Mouse (Mus musculus): ENCODE measurements around the gene Hoxa9.

Hoxa9 gene

DNA sequence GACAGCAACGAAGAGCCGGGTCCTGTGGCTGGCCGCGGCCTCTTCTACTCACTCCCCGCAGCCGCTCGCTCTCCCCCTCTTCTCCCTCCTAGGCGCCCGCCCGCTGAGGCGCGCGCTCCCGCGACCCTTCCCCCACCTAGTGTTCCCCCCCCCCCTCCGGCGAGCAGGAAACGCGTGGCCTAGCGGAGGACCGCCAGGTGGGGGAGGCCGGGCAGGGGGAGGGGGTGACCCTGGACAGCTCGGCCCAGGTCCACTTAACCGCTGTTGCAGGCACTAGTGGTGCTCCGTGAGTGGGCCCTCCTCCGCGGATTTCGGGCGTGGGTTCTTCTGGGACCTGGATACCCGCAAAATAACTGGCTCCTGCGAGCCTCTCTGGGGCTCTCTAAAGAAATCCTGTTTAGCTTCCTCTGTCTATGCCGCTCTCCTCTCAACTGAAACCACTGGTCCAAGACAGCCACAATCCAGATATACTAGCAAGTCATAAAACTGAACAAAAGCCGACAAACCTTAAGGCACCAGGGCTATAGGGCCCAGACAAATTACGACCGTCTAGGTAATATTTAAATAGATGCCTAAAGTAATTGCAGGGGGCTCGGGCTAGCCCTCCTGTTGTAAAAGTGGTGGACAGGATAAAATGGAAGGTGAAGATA is at the start of gene Hoxa9:
Hoxa9 (minus strand) TSS at position 574 of the 650 bp plus-strand sequence.
- no peak for TF ChIP-seq GATA4 (IDR thresholded peaks at IDR 0.05; ENCODE audit: insufficient replicate concordance, low read length)

DNA sequence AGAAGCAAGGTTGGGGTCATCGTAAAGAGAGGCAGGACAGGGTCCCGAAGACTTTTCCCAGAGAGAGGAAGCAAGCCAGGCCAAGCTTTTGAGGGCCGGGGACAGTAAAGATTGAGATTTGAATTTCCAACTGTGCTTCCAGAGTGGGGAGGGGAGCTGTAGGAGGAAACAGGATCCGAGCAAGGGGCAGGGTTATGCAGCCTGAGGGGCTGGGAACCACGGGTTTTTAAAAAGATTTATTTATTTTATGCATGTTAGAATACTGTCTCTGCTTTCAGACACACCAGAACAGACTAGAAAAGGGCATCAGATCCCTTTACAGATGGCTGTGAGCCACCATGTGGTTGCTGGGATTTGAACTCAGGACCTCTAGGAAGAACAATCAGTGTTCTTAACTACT is 46.0 kb upstream of the Hoxa9 start:
- TF ChIP-seq GATA4 (IDR thresholded peaks at IDR 0.05; ENCODE audit: insufficient replicate concordance, low read length): no peak

DNA sequence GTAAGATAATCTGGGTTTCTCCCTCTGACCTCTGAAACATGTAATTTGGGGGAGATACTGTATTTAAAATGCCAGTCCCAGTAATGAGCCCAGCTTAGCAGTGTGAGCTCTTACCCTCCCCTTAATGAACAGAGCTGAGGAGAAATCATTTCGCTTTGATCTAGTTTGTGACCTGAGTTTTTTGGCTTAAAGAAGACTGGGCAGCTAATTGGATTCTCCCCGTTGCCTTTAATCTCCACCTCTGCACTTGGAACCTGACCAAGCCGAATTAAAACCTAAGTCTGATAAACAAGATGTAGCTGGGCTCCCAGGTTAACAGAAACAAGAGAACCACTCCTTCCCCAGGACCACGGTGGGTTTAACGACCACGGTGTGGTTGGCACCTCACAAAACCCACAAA is 45.5 kb upstream of the Hoxa9 start:
- no peak for TF ChIP-seq GATA4 (IDR thresholded peaks at IDR 0.05; ENCODE audit: insufficient replicate concordance, low read length)

DNA sequence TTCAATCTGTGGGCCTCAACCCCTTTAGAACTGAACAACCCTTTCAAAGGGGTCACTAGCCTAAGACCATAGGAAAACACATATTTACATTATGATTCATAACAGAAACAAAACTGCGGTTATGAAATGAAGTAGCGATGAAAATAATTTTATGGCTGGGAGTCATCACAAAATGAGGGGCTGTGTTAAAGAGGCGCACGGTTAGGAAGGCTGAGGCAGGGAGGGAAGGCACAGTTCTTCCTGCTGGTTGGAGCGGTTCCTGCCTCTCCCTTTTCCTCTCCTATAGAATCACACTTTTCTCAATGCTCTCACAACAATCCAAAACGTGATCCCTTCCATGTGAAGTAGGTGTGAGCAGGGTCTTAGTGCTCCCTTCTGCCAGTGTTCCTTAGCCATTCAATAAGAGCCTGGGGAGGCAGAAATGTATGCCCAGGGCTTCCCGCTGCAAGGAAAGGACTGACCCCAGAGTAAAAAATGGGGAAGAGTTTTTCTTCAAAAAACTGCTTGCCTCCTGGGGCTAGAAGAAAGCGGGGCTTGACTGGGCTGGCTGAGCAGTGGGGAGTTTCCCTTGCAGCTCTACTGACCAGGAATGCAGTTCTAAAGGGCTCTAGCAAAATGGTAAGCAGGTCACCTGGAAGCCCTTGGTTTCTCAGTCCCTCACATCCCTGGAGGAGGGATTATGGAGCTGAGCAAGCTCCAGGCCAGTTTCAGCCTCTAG is 44.8 kb upstream of the Hoxa9 start:
- TF ChIP-seq GATA4 (IDR thresholded peaks at IDR 0.05; ENCODE audit: insufficient replicate concordance, low read length): no peak

DNA sequence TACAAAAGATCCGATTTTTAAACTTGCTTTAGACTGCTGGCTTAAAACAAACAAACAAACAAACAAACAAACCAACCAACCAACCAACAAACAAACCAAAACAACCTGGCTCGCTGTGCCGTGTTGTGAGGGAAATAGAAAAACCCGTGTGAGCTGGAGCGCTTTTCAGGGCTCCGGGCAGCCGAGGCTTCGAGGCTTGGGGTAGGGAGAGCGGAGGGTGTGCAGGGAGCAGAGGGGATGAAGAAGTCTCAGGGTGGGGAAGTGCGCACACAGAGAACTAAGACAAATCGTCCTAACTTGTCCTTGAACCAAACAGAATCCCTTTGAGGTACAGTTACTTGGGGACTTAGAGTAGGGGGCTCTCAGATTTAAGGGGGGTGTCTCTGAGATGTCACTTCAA is 43.7 kb upstream of the Hoxa9 start:
- no peak for TF ChIP-seq GATA4 (IDR thresholded peaks at IDR 0.05; ENCODE audit: insufficient replicate concordance, low read length)

DNA sequence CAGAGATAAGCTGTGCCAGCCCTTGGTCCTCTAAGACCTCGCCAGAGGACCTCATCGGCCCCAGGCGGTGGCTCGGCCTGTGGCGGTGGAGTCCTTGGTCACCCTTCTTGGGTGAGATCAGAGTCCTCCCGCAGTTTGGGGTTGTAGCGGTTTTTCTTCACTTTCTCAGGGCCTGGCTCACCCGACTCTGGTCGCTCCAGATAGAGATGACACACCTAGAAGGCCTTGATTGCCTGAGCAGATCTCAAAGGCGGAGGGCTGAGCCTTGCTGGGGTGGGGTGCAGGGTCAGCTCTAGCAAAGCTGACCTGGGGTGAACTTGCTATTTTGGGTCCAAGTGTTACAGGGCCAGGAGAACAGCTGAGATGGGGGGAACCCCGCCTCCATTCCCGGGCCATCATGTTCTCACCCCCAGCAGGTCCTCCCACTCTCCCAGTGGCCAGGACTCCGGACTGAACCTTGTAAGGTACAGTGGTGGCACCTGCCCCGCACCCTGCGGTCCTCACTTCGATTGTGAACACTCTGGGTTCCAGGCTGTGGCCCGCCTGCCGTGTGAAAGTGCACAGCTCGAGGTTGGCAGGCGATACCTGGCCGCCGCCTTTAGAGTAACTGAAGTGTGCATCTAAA is 42.9 kb upstream of the Hoxa9 start:
- TF ChIP-seq GATA4 (IDR thresholded peaks at IDR 0.05; ENCODE audit: insufficient replicate concordance, low read length): no peak

DNA sequence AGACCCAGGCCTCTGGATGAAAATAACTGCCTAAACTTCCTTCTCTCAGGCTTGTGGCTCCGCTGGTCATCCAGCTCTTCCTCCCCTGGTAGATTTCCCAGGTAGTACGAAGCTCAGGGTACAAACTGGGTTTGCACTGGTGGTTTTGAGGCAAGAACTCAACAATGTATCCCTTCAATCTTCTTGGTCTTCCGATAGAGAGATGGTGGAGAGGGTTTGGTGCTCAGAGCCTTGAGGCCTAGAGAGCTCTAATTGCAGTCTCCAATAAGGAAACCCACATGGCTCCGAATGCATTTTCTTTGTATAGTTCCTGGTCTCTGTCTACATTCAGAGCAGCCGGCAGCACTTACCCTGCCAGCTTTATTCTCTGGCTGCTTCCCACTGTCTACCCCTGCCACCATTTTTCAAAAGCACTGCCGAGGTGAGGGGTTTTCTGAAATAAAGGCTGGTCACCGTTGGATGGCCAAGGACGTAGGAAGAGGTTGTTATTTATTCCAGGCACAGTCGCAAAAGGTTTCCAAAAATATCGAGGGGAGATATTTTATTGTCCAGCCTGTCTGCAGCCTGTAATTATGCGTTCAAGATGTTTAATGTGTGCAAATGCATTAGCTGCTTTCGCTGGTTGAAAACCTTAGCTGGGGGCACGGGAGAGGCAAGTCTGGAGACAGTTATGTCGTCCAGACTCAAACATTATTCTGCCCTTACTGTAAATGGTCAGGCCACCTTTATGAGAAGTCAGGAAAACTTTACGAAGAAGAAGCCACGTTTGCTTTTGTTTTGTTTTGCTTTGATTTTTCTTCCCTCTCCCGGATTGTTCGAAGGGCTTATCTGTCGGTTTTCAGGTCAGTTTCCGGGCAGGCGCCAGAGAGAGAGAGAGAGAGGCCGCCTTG is 42.1 kb upstream of the Hoxa9 start:
- no peak for TF ChIP-seq GATA4 (IDR thresholded peaks at IDR 0.05; ENCODE audit: insufficient replicate concordance, low read length)

DNA sequence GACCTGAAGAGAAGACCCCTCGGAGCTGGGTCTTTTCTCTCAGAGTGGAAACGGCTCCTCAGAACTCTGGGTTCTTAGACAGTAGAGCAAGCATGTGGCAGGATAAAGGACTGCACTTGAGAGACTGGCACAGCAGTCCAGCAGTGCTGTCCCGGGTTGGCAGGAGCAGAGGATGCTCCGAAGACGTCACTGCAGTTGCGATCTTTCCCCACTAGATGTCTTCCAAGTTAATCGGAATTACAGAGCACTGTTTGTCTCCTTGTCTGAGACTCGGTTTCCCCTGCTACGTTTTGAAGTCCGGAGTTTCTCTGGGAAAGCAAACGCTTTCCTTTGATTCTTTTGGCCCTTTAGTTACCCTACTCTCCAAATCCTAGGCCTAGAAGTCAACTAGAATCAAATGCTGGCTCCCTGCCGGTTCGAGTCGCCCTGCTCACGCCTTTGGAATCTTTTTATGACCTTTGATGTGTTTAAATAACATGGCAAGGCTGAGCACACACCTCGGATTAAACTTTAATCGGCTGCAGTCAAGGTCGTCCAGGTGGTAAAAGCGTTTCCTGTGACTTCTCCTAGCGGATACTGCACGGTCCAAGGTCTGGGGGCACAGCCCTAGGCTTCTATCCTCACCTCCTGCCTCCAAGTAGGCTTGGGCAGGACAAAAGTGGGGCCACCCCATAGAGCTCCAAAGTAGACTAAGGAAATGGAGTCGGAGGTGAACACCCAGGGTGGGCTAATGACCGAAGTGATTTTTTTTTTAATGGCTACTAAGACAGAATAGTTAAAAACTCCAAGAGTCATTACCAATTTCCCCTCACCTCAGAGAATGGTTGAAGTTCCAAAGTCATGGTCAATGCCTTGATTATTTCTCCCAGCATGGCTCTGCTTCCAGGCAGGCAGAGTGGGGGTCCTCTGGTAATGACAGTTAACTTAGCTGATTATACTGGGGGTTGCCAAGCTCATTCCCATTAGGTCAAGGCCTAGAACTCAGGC is 39.9 kb upstream of the Hoxa9 start:
- TF ChIP-seq GATA4 (IDR thresholded peaks at IDR 0.05; ENCODE audit: insufficient replicate concordance, low read length): no peak

DNA sequence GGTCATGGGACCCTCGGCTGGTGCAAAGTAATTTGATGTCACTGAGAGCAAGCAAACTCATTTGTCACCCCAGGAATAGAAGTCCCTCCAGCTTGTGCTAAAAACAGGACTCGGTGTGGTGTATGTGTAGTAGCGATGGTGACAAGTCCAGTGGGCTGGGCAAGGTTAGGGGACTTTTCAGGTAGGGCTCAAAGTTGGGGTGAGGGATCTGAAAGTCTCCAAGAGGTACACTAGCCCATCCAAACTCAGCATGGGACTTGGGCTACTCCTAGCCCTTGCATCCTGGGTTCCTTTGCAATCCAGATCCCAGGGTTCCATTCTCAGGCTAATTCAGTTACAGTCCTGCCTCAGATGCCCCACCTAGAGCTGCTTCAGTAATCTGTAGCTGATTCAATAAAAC is 37.9 kb upstream of the Hoxa9 start:
- TF ChIP-seq GATA4 (IDR thresholded peaks at IDR 0.05; ENCODE audit: insufficient replicate concordance, low read length): no peak

DNA sequence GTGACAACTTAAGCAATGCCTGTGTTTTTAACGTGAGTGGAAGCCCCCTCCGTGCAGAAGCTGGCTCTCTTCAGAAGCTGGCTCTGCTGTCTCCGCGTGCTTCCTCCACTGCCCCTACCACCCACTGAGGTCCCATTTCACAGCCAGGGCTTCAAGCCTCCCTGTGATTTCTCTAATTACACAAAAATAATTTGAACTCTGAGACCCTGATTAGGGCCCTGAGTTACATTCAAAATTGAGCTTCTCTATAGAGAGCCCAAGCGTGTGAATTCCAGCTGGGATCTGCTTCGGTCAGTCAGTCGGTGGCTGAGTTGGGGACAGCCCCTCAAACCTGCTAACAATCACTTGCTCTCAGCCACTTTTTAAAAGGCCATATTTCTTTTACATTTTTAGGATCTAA is 37.5 kb upstream of the Hoxa9 start:
- no peak for TF ChIP-seq GATA4 (IDR thresholded peaks at IDR 0.05; ENCODE audit: insufficient replicate concordance, low read length)

DNA sequence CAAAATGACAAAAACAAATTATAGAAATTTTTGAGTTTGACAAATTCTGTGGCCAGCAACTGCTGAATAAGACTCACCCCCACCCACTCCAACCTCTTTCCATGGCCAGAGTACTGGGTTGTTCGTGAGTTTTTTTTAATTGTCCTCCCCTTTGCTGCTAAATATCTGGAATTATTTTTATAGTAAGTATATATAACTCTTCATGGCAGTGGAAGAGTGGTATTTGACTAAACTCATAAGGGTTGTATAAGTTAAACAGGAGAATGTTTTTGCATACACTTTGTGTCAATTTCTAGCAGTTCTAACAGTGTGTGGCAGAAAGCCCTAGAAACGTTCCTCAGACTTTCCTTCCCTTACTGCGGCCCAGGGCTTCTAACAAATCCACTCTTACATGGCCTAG is 36.8 kb upstream of the Hoxa9 start:
- TF ChIP-seq GATA4 (IDR thresholded peaks at IDR 0.05; ENCODE audit: insufficient replicate concordance, low read length): no peak

DNA sequence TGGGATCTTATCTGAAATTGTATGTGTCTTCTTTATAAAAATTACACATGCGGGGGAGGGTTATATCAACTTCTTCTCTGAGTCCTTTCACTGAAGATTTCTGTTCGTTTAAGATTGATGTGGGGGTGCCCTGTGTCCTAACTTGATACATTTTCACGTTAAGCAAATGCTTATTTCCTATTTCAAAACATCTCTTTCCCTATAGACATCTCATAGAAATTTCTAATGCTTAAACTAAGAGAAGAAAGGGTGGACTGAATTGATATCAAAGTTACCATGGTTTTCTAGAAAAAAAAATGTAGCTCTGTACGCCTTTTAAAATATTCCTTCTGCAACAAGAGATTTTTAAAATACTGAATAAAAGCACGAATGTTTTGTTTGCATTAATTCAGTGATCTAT is 36.3 kb upstream of the Hoxa9 start:
- no peak for TF ChIP-seq GATA4 (IDR thresholded peaks at IDR 0.05; ENCODE audit: insufficient replicate concordance, low read length)

DNA sequence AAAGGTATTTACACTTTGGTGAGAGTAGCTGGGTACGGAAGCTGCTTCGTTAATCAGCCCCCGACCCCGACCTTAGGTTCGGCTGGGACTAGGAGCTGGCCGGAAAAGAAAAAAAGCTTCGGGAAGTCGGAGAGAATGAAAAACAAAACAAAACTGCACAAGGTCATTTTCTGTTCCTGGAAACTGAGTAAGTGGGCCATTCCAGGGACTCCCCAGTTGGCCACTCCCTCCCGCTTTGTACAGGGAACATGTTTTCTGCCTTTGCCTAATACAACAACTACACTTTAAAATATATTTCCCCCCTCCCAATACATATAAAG is 35.7 kb upstream of the Hoxa9 start:
- no peak for TF ChIP-seq GATA4 (IDR thresholded peaks at IDR 0.05; ENCODE audit: insufficient replicate concordance, low read length)

DNA sequence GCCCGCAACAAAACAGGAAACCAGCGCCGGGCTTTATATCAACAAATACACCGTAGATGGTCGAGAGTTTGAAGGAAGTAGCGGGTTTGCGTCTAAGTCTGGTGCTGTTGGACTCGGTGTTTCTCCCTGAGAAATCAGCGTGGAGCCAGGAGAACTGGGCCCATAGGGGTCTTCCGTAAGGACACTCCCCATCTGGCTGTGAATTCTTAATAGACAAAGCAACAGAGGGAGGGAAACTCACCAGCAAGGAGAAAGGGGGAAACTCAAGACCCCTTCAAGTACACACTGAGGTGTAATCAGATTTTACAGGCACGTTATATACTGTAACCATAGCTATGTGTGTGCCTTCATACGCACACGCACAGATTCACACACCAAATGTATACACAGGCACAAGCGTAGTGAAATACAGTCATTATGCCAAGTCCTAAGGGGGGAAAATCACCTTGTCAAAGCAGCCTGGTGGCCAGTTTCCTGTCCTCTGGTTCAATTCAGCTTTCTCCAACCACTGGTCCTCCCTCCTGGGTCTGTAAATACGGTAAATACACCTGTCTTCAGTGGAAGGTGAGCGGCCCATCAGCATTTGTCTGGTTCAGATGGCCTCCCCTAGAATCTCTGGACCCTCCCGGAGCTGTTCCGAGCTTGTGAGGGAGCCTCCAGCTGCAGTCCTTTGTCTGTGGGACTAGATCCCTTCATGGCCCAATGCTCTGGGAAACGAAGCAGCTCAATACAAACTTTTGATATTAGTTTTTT is 35.2 kb upstream of the Hoxa9 start:
- TF ChIP-seq GATA4 (IDR thresholded peaks at IDR 0.05; ENCODE audit: insufficient replicate concordance, low read length): no peak
